Mouse (Mus musculus): ENCODE measurements around the gene Sema4a. TPM values are rescaled to one million over a fixed set of nuclear protein-coding genes. Genes with fewer than 3 reads are reported as not detected.
A peak's percentile ranks its signal among the peaks of the same experiment; 100 is the strongest.

Sema4a gene
- polyA plus RNA-seq, 1 experiment from 2014 or later = 12.2 TPM

GRCm38 (mm10) chr3:88493706-88494582 lies 33.0 kb upstream of the Sema4a start:
- no peaks in the 10 kb centered on the region for H3K27me3 ChIP-seq (replicated peaks; ENCODE audit: control insufficient read depth, insufficient read depth, low read length)
- DNase-seq (ENCODE audit: low spot score) = no peak
- H3K9ac ChIP-seq (ENCODE audit: low read length) = no peak overlapping the region
- ATAC-seq = no peak
- H3K27ac ChIP-seq (ENCODE audit: low read depth, low read length) = no peak overlapping the region
- 81% methylated on average over 11 of the region's 11 CpGs for WGBS
- no peak overlapping the region for H3K4me3 ChIP-seq (ENCODE audit: low read depth, low read length)
- H3K9me3 ChIP-seq (replicated peaks; ENCODE audit: control insufficient read depth, low read length) = no peaks in the 10 kb centered on the region
- no peaks in the 10 kb centered on the region for H3K36me3 ChIP-seq (ENCODE audit: control insufficient read depth, insufficient read depth, low read length)
- peaks cover 11% of the 10 kb centered on the region for H3K4me1 ChIP-seq (ENCODE audit: control insufficient read depth, insufficient read depth, low read length)
- H3K4me2 ChIP-seq (ENCODE audit: low read length) = no peak overlapping the region

GRCm38 (mm10) chr3:88487396-88487795 lies 26.4 kb upstream of the Sema4a start:
- Histone ChIP-seq H3K36me3 (ENCODE audit: control insufficient read depth, insufficient read depth, low read length) (no peaks in the 10 kb centered on the region), H3K4me1 (ENCODE audit: control insufficient read depth, insufficient read depth, low read length) (peaks cover 5% of the 10 kb centered on the region; the same call in 1 of the 2 replicates), H3K4me3 (ENCODE audit: low read depth, low read length) (no peak overlapping the region), H3K27ac (ENCODE audit: low read depth, low read length) (no peak overlapping the region), H3K4me2 (ENCODE audit: low read length) (no peak overlapping the region), H3K27me3 (replicated peaks; ENCODE audit: control insufficient read depth, insufficient read depth, low read length) (peaks cover 26% of the 10 kb centered on the region), H3K9me3 (replicated peaks; ENCODE audit: control insufficient read depth, low read length) (no peaks in the 10 kb centered on the region), H3K9ac (ENCODE audit: low read length) (no peak overlapping the region)
- ATAC-seq = no peak
- DNase-seq (ENCODE audit: low spot score) = no peak
- WGBS = 56% methylated on average over 1 of the region's 1 CpGs

- no peak for DNase-seq (ENCODE audit: low spot score)
- Histone ChIP-seq H3K4me2 (ENCODE audit: low read length) (no peak overlapping the region), H3K27ac (ENCODE audit: low read depth, low read length) (no peak overlapping the region), H3K9ac (ENCODE audit: low read length) (no peak overlapping the region), H3K4me1 (ENCODE audit: control insufficient read depth, insufficient read depth, low read length) (0 out of 2 replicates have a peak, but pooled peaks cover 3% of the 10 kb centered on the region), H3K4me3 (ENCODE audit: low read depth, low read length) (no peak overlapping the region), H3K36me3 (ENCODE audit: control insufficient read depth, insufficient read depth, low read length) (no peaks in the 10 kb centered on the region), H3K27me3 (replicated peaks; ENCODE audit: control insufficient read depth, insufficient read depth, low read length) (peaks cover 26% of the 10 kb centered on the region), H3K9me3 (replicated peaks; ENCODE audit: control insufficient read depth, low read length) (no peaks in the 10 kb centered on the region)
- WGBS = 80% methylated on average over 4 of the region's 4 CpGs
- ATAC-seq = no peak
Measured at GRCm38 (mm10) chr3:88486887-88487286, 25.9 kb upstream of the Sema4a start.

- 65% methylated on average over 5 of the region's 5 CpGs for WGBS
Measured at GRCm38 (mm10) chr3:88486043-88486442, 25.1 kb upstream of the Sema4a start.

GRCm38 (mm10) chr3:88484597-88485316 lies 23.8 kb upstream of the Sema4a start:
- H3K4me3 ChIP-seq (ENCODE audit: low read depth, low read length) = peak overlapping the region; percentile 6

More at GRCm38 (mm10) chr3:88486043-88486442, 25.1 kb upstream of the Sema4a start:
- no peak overlapping the region for H3K4me3 ChIP-seq (ENCODE audit: low read depth, low read length)
- no peaks in the 10 kb centered on the region for H3K36me3 ChIP-seq (ENCODE audit: control insufficient read depth, insufficient read depth, low read length)
- H3K4me1 ChIP-seq (ENCODE audit: control insufficient read depth, insufficient read depth, low read length) = 0 out of 2 replicates have a peak, but pooled peaks cover 3% of the 10 kb centered on the region
- H3K27ac ChIP-seq (ENCODE audit: low read depth, low read length) = no peak overlapping the region
- no peak for DNase-seq (ENCODE audit: low spot score)
- peaks cover 26% of the 10 kb centered on the region for H3K27me3 ChIP-seq (replicated peaks; ENCODE audit: control insufficient read depth, insufficient read depth, low read length)
- H3K4me2 ChIP-seq (ENCODE audit: low read length) = no peak overlapping the region
- no peak overlapping the region for H3K9ac ChIP-seq (ENCODE audit: low read length)
- no peak for ATAC-seq
- no peaks in the 10 kb centered on the region for H3K9me3 ChIP-seq (replicated peaks; ENCODE audit: control insufficient read depth, low read length)

GRCm38 (mm10) chr3:88483621-88484020 lies 22.6 kb upstream of the Sema4a start:
- Histone ChIP-seq H3K4me2 (ENCODE audit: low read length) (no peak overlapping the region), H3K4me3 (ENCODE audit: low read depth, low read length) (no peak overlapping the region), H3K27me3 (replicated peaks; ENCODE audit: control insufficient read depth, insufficient read depth, low read length) (peaks cover 26% of the 10 kb centered on the region), H3K36me3 (ENCODE audit: control insufficient read depth, insufficient read depth, low read length) (no peaks in the 10 kb centered on the region), H3K9me3 (replicated peaks; ENCODE audit: control insufficient read depth, low read length) (no peaks in the 10 kb centered on the region), H3K9ac (ENCODE audit: low read length) (no peak overlapping the region), H3K4me1 (ENCODE audit: control insufficient read depth, insufficient read depth, low read length) (0 out of 2 replicates have a peak, but pooled peaks cover 3% of the 10 kb centered on the region), H3K27ac (ENCODE audit: low read depth, low read length) (no peak overlapping the region)
- WGBS = 11% methylated on average over 5 of the region's 5 CpGs
- peak; percentile 73 for ATAC-seq
- peak; percentile 85 for DNase-seq (ENCODE audit: low spot score)

More at GRCm38 (mm10) chr3:88484597-88485316, 23.8 kb upstream of the Sema4a start:
- Histone ChIP-seq H3K4me1 (ENCODE audit: control insufficient read depth, insufficient read depth, low read length) (0 out of 2 replicates have a peak, but pooled peaks cover 3% of the 10 kb centered on the region), H3K27ac (ENCODE audit: low read depth, low read length) (no peak overlapping the region), H3K9ac (ENCODE audit: low read length) (peak overlapping the region; percentile 43), H3K27me3 (replicated peaks; ENCODE audit: control insufficient read depth, insufficient read depth, low read length) (peaks cover 26% of the 10 kb centered on the region), H3K36me3 (ENCODE audit: control insufficient read depth, insufficient read depth, low read length) (no peaks in the 10 kb centered on the region), H3K9me3 (replicated peaks; ENCODE audit: control insufficient read depth, low read length) (no peaks in the 10 kb centered on the region), H3K4me2 (ENCODE audit: low read length) (peak overlapping the region; percentile 39)
- ATAC-seq (no peak), DNase-seq (ENCODE audit: low spot score) (peak; percentile 33)
- 10% methylated on average over 39 of the region's 39 CpGs for WGBS

GRCm38 (mm10) chr3:88483141-88483540 lies 22.2 kb upstream of the Sema4a start:
- ATAC-seq (peak; percentile 21; the same call in 1 of the 2 replicates), DNase-seq (ENCODE audit: low spot score) (no peak)
- Histone ChIP-seq H3K4me3 (ENCODE audit: low read depth, low read length) (no peak overlapping the region), H3K4me2 (ENCODE audit: low read length) (no peak overlapping the region), H3K27ac (ENCODE audit: low read depth, low read length) (no peak overlapping the region), H3K36me3 (ENCODE audit: control insufficient read depth, insufficient read depth, low read length) (no peaks in the 10 kb centered on the region), H3K4me1 (ENCODE audit: control insufficient read depth, insufficient read depth, low read length) (0 out of 2 replicates have a peak, but pooled peaks cover 3% of the 10 kb centered on the region), H3K9me3 (replicated peaks; ENCODE audit: control insufficient read depth, low read length) (no peaks in the 10 kb centered on the region), H3K9ac (ENCODE audit: low read length) (no peak overlapping the region), H3K27me3 (replicated peaks; ENCODE audit: control insufficient read depth, insufficient read depth, low read length) (peaks cover 26% of the 10 kb centered on the region)
- WGBS = 86% methylated on average over 8 of the region's 8 CpGs

GRCm38 (mm10) chr3:88482336-88482735 lies 21.4 kb upstream of the Sema4a start:
- Histone ChIP-seq H3K27me3 (replicated peaks; ENCODE audit: control insufficient read depth, insufficient read depth, low read length) (peaks cover 26% of the 10 kb centered on the region), H3K36me3 (ENCODE audit: control insufficient read depth, insufficient read depth, low read length) (no peaks in the 10 kb centered on the region), H3K4me1 (ENCODE audit: control insufficient read depth, insufficient read depth, low read length) (0 out of 2 replicates have a peak, but pooled peaks cover 3% of the 10 kb centered on the region), H3K4me3 (ENCODE audit: low read depth, low read length) (no peak overlapping the region), H3K9ac (ENCODE audit: low read length) (no peak overlapping the region), H3K27ac (ENCODE audit: low read depth, low read length) (no peak overlapping the region), H3K9me3 (replicated peaks; ENCODE audit: control insufficient read depth, low read length) (no peaks in the 10 kb centered on the region), H3K4me2 (ENCODE audit: low read length) (no peak overlapping the region)
- no peak for DNase-seq (ENCODE audit: low spot score)
- no peak for ATAC-seq
- WGBS = 30% methylated on average over 18 of the region's 18 CpGs
